Mouse (Mus musculus) midbrain, embryonic 14.5 days (tissue): ENCODE results near the gene Krtap19-1. TPM values are rescaled to one million over a fixed set of nuclear protein-coding genes. Genes with fewer than 3 reads are reported as not detected.

ENCODE experiments used
- ATAC-seq: fragments of 200-750 bp; cut with Nextera tagmentation; 2 replicates; pipeline ENCODE4 v1.8.0; 2017; ENCODE audit warnings: moderate number of reproducible peaks, moderate library complexity; ENCODE audit not compliant: low FRiP score, low TSS enrichment
- DNase-seq: peaks from one replicate; pipeline ENCODE4 v3.0.0-alpha.2; 2015
- H3K27ac ChIP-seq: fragments of 300-500 bp; sonication (generic); replicated peaks from 2 replicates; pipeline ENCODE4 v1.5.1; 2014; ENCODE audit warnings: mild to moderate bottlenecking, low read depth, low read length, moderate library complexity
- H3K27me3 ChIP-seq: fragments of 300-500 bp; sonication (generic); 2 replicates; pipeline ENCODE4 v1.6.1; 2014; ENCODE audit warnings: low read length, control low read depth, mixed read lengths; ENCODE audit not compliant: control insufficient read depth, insufficient read depth
- H3K36me3 ChIP-seq: fragments of 300-500 bp; sonication (generic); 2 replicates; pipeline ENCODE4 v1.6.1; 2014; ENCODE audit warnings: low read length, control low read depth; ENCODE audit not compliant: control insufficient read depth, insufficient read depth
- H3K4me1 ChIP-seq: fragments of 300-500 bp; sonication (generic); 2 replicates; pipeline ENCODE4 v1.6.1; 2014; ENCODE audit warnings: mild to moderate bottlenecking, antibody characterized with exemption, low read length, control low read depth; ENCODE audit not compliant: control insufficient read depth, insufficient read depth
- H3K4me2 ChIP-seq: fragments of 300-500 bp; sonication (generic); 2 replicates; pipeline ENCODE4 v1.6.1; 2014; ENCODE audit warnings: mild to moderate bottlenecking, low read length, moderate library complexity
- H3K4me3 ChIP-seq: fragments of 300-500 bp; sonication (generic); replicated peaks from 2 replicates; pipeline ENCODE4 v1.5.1; 2014; ENCODE audit warnings: low read depth, low read length
- H3K9ac ChIP-seq: fragments of 300-500 bp; sonication (generic); replicated peaks from 2 replicates; pipeline ENCODE4 v1.6.1; 2014; ENCODE audit warnings: mild to moderate bottlenecking, low read length, moderate library complexity
- H3K9me3 ChIP-seq: fragments of 300-500 bp; sonication (generic); 2 replicates; pipeline ENCODE4 v1.6.1; 2016; ENCODE audit warnings: low read length, control low read depth, mixed read lengths; ENCODE audit not compliant: control insufficient read depth
- WGBS: fragments of 180-500 bp; shearing (Covaris S2); extraction: QIAGEN DNeasy Blood & Tissue Kit; methylation state at CpG from one replicate; pipeline ENCODE4 v1.1.7; 2014; 5-methylcytosine and 5-hydroxymethylcytosine counted together
- polyA plus RNA-seq: library from polyadenylated mRNA; unstranded; fragments of >200 nt; fragmentation: Nextera tagmentation; extraction: Ambion mirVana; gene quantifications from 2 replicates; pipeline ENCODE4 v1.2.1, GENCODE M21; 2014

The Krtap19-1 gene
- polyA plus RNA-seq: not detected in 2 replicates

GRCm38 (mm10) chr16:88869311-88869710 lies at the start of gene Krtap19-1:
Gene Krtap19-1 (minus strand): TSS chr16:88869411.
- Histone ChIP-seq H3K27ac (no peak within 1 kb of the TSS), H3K27me3 (no peaks in the 10 kb centered on the region), H3K36me3 (no peaks in the 10 kb centered on the region), H3K4me2 (no peak within 1 kb of the TSS), H3K4me3 (no peak within 1 kb of the TSS), H3K9me3 (no peaks in the 10 kb centered on the region), H3K4me1 (no peaks in the 10 kb centered on the region), H3K9ac (no peak within 1 kb of the TSS)
- 90% methylated on average over 6 of the region's 6 CpGs for WGBS
- ATAC-seq: no peak
- no peak for DNase-seq

- ATAC-seq (no peak), DNase-seq (no peak)
- no peaks in the 10 kb centered on the region for H3K9me3 ChIP-seq
- WGBS: 96% methylated on average over 6 of the region's 6 CpGs
- H3K9ac ChIP-seq: no peak within 1 kb of the TSS
- no peaks in the 10 kb centered on the region for H3K27me3 ChIP-seq
- H3K36me3 ChIP-seq: no peaks in the 10 kb centered on the region
- no peaks in the 10 kb centered on the region for H3K4me1 ChIP-seq
- H3K27ac ChIP-seq: no peak within 1 kb of the TSS
- H3K4me3 ChIP-seq: no peak within 1 kb of the TSS
- H3K4me2 ChIP-seq: no peak within 1 kb of the TSS
Measured at GRCm38 (mm10) chr16:88896357-88896756, 27.1 kb upstream of the Krtap19-1 start, which contains the start of gene Krtap19-5. Gene Krtap19-5 (minus strand): TSS chr16:88896457.

GRCm38 (mm10) chr16:88886870-88887269 lies 17.7 kb upstream of the Krtap19-1 start:
- Histone ChIP-seq H3K9me3 (no peaks in the 10 kb centered on the region), H3K27me3 (no peaks in the 10 kb centered on the region), H3K36me3 (no peaks in the 10 kb centered on the region), H3K27ac (no peak overlapping the region), H3K4me2 (no peak overlapping the region), H3K4me3 (no peak overlapping the region), H3K4me1 (no peaks in the 10 kb centered on the region), H3K9ac (no peak overlapping the region)
- WGBS: 89% methylated on average over 6 of the region's 6 CpGs
- DNase-seq: no peak
- ATAC-seq: no peak

- Histone ChIP-seq H3K4me2 (no peak within 1 kb of the TSS), H3K4me3 (no peak within 1 kb of the TSS), H3K36me3 (no peaks in the 10 kb centered on the region), H3K9ac (no peak within 1 kb of the TSS), H3K4me1 (no peaks in the 10 kb centered on the region), H3K9me3 (no peaks in the 10 kb centered on the region), H3K27ac (no peak within 1 kb of the TSS), H3K27me3 (no peaks in the 10 kb centered on the region)
- DNase-seq (no peak), ATAC-seq (no peak)
- 92% methylated on average over 5 of the region's 5 CpGs for WGBS
Measured at GRCm38 (mm10) chr16:88884989-88885388, 15.8 kb upstream of the Krtap19-1 start, which contains the start of gene Krtap19-4. Gene Krtap19-4 (minus strand): TSS chr16:88885089.

- DNase-seq (no peak), ATAC-seq (no peak)
- H3K9ac ChIP-seq: no peak within 1 kb of the TSS
- H3K4me3 ChIP-seq: no peak within 1 kb of the TSS
- no peaks in the 10 kb centered on the region for H3K9me3 ChIP-seq
- no peaks in the 10 kb centered on the region for H3K36me3 ChIP-seq
- H3K27me3 ChIP-seq: no peaks in the 10 kb centered on the region
- H3K4me2 ChIP-seq: no peak within 1 kb of the TSS
- H3K27ac ChIP-seq: no peak within 1 kb of the TSS
- H3K4me1 ChIP-seq: no peaks in the 10 kb centered on the region
- WGBS: 94% methylated on average over 2 of the region's 2 CpGs
Measured at GRCm38 (mm10) chr16:88877938-88878337, 8.7 kb upstream of the Krtap19-1 start, which contains the start of gene Krtap19-3. Gene Krtap19-3 (minus strand): TSS chr16:88878038.

- Histone ChIP-seq H3K9ac (no peak within 1 kb of the TSS), H3K4me2 (no peak within 1 kb of the TSS), H3K4me1 (no peaks in the 10 kb centered on the region), H3K4me3 (no peak within 1 kb of the TSS), H3K9me3 (no peaks in the 10 kb centered on the region), H3K36me3 (no peaks in the 10 kb centered on the region), H3K27me3 (no peaks in the 10 kb centered on the region), H3K27ac (no peak within 1 kb of the TSS)
- DNase-seq (no peak), ATAC-seq (no peak)
- WGBS: over 99% methylated on average over 3 of the region's 3 CpGs
Measured at GRCm38 (mm10) chr16:88874169-88874568, 5.0 kb upstream of the Krtap19-1 start, which contains the start of gene Krtap19-2. Gene Krtap19-2 (minus strand): TSS chr16:88874269.

GRCm38 (mm10) chr16:88864887-88865407 lies 4.3 kb downstream of the Krtap19-1 start:
- WGBS: 92% methylated on average over 4 of the region's 4 CpGs
- Histone ChIP-seq H3K4me1 (no peaks in the 10 kb centered on the region), H3K9ac (no peak overlapping the region), H3K36me3 (no peaks in the 10 kb centered on the region), H3K9me3 (no peaks in the 10 kb centered on the region), H3K4me3 (no peak overlapping the region), H3K4me2 (no peak overlapping the region), H3K27ac (no peak overlapping the region), H3K27me3 (no peaks in the 10 kb centered on the region)
- DNase-seq: no peak
- no peak for ATAC-seq

- 15% methylated on average over 5 of the region's 5 CpGs for WGBS
- H3K27ac ChIP-seq: no peak overlapping the region
- DNase-seq (peak; percentile 67), ATAC-seq (no peak)
- H3K4me1 ChIP-seq: no peaks in the 10 kb centered on the region
- H3K36me3 ChIP-seq: no peaks in the 10 kb centered on the region
- no peaks in the 10 kb centered on the region for H3K9me3 ChIP-seq
- no peak overlapping the region for H3K4me2 ChIP-seq
- H3K27me3 ChIP-seq: no peaks in the 10 kb centered on the region
- H3K4me3 ChIP-seq: no peak overlapping the region
- H3K9ac ChIP-seq: no peak overlapping the region
Measured at GRCm38 (mm10) chr16:88851450-88851849, 17.8 kb downstream of the Krtap19-1 start.

GRCm38 (mm10) chr16:88848558-88848957 lies 20.7 kb downstream of the Krtap19-1 start:
- no peaks in the 10 kb centered on the region for H3K27me3 ChIP-seq
- DNase-seq: no peak
- WGBS: 89% methylated on average over 4 of the region's 4 CpGs

More at GRCm38 (mm10) chr16:88848558-88848957, 20.7 kb downstream of the Krtap19-1 start:
- no peaks in the 10 kb centered on the region for H3K36me3 ChIP-seq
- no peak overlapping the region for H3K9ac ChIP-seq
- H3K27ac ChIP-seq: no peak overlapping the region
- no peak overlapping the region for H3K4me3 ChIP-seq
- no peak overlapping the region for H3K4me2 ChIP-seq
- H3K9me3 ChIP-seq: no peaks in the 10 kb centered on the region
- no peaks in the 10 kb centered on the region for H3K4me1 ChIP-seq
- no peak for ATAC-seq
